Mouse (Mus musculus): ENCODE results near the gene Src. TPM values are rescaled to one million over a fixed set of nuclear protein-coding genes. Genes with fewer than 3 reads are reported as not detected.

Gene Src
- total RNA-seq, 4 experiments from 2014 or later: 3.2 to 4.9 (median 3.7) TPM

DNA sequence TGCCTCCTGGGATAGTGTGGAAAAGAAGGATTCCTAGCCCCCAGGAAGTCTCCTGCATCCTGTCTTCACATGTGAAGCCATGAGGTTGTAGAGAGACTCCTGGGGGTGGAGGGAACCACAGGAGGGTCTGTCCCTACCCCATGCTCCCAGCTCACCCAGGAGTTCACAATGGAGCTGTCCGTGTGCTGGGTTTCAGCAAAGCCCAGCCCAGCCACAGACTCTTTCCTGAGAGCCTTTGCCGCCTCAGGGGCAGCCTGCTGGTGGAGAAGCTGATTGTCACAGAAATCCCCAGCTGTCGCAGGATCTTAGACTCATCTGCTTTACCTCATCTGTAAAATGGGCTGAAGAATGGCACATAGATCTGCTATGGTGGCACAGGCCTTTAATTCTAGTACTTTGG, 18.9 kb downstream of the Src start:
- no peak for DNase-seq (ENCODE audit: low spot score)

DNA sequence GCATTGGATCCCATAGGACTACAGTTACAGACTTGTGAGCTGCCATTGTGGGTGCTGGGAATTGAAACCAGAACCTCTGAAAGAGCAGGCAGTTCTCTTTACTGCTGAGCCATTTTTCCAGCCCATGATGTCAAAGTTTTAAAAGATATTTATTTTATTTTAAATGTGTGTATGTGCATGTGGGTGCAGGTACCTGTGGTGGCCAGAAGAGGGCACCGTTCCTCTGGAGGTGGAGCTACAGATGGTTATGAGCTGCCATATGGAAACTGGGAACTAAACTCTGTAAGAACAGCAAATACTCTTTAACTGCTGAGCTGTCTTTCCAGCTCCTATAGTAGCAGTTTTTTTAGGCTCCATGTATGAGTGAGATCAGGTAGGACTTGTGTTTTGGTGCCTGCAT, 23.1 kb downstream of the Src start:
- DNase-seq (ENCODE audit: low spot score): no peak

DNA sequence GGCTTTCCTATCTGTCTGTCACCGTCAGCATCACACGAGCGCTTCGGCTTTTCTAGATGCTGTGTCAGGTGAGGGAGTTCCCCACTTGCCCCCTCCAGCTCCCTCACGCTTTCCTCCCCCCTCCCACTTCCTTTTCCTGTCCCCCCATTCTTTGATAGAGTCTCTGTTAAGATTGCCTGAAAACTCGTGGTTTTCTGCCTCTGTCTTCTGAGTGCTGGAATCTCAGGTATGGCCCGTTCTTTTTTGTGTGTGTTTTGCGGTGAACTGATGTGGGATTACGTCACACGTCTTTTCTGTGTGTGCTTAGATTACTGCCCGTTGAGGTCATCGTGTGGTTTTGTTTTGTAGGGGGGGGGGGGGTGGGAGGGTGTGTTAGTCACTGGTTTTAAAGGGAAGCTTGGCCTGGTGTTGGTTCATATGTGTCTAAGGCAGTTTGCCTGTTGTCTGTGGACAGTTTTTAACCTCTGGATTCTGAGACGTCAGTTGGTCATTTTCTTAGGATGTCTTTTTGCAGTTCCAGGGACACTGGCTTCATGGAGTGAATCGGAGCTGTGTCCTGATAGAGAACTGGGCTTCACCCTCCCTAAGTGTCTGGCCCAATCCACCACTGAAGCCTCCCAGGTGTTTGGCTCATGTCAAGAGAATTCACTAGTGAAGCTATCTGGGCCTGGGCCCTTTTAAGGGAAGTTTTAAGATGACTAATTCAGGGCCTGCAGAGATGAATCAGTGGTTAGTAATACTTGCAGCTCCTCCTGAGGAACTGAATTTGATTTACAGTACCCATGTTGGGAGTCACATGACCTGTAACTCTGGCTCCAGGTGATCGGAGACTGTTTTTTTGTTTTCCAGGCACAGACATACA, 29.3 kb downstream of the Src start:
- DNase-seq (ENCODE audit: low spot score): no peak

DNA sequence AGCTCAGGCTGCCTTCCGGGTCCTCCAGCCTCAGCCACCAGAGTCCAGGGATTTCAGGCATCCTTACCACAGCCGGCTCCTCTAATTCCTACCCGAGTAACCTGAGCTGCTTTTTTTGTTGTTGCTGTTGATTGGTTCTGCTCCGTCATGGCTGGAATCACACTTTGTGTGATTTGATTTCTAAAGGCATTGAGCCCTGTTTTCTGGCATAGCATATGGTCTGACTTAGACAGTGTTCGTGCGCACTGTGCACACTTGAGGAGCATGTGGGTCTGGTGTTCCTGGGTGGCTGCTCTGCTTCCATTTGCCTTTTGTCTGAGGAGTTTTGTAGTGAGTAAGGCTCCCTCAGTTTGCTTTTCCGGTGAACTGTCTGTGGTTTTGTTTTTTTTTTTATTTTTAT, 30.1 kb downstream of the Src start:
- DNase-seq (ENCODE audit: low spot score): no peak

DNA sequence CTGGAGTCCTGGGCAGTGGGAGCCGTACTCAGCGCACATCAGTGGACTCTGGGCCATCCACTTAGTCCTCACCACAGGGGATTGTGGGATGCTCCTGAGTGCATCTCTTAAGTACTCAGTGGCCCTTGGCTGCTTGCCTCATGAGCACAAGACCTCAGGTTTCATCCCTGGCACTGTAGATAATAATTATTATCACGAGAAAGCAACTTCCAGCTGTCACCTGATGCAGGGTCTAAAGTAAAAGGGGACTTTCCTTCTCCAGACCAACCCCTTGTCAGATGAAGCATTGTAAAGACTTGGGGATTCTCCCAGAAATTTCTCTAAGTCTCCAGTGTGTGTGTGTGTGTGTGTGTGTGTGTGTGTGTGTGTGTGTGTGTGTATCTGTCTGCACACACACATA, 32.7 kb downstream of the Src start:
- DNase-seq (ENCODE audit: low spot score): no peak

DNA sequence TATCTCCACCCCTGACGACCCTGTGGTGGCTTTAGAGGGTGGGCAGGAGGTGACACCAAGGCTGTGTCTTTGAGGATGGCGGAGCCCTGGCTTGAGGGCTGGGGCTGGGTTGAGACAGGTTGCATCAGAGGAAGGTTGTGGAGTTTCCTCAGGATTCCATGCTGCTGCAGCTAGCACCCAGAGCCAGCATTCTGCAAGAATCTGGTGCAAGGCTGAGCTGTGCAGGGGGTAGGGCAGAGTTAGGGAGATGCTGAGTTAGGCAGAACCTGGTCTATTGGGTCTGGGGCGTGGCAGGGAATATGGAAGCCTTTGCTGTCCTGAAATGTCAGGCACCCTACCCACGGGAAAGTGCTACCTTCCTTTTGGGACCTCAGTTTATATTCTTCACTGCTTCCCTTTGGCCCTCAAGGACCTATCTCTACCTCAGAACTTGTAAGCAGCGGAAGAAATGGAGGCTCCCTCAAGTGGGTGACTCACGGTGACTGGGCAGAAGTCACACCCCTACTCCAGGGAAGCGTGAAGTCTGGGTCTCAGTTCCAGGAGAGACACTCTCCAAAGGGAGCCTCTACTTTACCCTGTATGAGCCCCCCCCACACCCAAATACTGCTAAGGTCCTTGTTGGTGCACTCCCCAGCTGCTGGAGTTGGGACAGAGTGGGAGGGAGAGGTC, 33.3 kb downstream of the Src start:
- DNase-seq (ENCODE audit: low spot score): no peak

DNA sequence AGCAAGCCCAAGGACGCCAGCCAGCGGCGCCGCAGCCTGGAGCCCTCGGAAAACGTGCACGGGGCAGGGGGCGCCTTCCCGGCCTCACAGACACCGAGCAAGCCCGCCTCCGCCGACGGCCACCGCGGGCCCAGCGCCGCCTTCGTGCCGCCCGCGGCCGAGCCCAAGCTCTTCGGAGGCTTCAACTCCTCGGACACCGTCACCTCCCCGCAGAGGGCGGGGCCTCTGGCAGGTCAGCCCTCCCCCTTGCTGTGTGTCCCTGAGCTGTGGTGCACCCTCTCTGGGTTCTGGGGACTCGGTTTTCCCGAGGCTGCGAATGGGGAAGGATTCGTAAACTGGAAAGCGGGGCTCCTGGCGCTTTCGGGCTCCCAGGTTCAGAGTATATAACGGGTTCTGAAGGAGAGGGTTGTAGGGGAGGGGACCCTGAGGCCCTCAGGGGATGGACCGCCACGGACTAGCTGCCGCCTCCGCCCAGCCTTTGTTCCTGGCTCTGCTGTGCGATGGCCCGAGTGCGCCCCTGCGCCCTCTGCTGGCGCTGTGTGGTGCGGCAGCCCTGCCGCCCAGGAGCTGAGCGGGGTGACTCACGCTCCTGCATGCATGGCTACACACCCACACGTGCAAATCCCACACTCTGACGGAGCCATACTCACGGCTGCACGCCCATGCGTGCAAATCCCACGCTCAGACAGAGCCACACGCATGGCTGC, 39.0 kb downstream of the Src start:
- peak; percentile 88 for DNase-seq (ENCODE audit: low spot score)

DNA sequence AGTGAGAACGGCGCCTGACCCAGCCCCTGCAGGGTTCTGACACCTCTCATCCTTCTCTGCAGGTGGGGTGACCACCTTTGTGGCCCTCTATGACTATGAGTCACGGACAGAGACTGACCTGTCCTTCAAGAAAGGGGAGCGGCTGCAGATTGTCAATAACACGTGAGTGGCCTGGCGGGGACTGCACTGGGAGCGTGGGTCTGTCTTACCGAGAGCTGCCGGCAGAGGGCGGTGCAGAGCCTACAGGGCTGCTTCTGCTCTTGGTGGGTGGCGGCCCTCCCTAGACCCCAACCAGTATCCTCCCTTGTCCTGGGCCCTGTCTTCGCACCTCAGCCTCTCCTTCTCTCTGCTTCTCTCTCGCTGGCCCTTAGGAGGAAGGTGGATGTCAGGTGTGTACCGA, 40.2 kb downstream of the Src start:
- DNase-seq (ENCODE audit: low spot score): peak; percentile 65

DNA sequence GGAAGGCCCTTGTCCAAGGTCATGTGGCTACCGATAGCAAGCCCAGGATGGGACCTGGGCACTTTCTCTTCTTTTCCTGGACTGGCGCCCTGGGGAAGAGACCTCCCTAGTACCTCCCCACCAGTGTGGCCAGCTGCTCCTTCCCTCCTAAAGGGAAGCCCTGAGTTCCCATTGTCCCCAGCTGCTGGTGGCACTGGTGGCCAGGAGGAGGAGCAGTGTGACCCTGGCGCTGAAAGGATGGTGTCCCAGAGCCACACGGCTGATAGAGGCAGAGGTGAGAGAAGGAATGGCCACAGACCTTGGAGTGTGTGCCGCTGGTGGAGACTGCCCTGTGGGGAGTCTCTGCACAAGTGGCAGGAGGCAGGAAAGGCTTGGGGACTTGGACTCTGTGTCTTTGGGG, 41.5 kb downstream of the Src start:
- DNase-seq (ENCODE audit: low spot score): no peak

DNA sequence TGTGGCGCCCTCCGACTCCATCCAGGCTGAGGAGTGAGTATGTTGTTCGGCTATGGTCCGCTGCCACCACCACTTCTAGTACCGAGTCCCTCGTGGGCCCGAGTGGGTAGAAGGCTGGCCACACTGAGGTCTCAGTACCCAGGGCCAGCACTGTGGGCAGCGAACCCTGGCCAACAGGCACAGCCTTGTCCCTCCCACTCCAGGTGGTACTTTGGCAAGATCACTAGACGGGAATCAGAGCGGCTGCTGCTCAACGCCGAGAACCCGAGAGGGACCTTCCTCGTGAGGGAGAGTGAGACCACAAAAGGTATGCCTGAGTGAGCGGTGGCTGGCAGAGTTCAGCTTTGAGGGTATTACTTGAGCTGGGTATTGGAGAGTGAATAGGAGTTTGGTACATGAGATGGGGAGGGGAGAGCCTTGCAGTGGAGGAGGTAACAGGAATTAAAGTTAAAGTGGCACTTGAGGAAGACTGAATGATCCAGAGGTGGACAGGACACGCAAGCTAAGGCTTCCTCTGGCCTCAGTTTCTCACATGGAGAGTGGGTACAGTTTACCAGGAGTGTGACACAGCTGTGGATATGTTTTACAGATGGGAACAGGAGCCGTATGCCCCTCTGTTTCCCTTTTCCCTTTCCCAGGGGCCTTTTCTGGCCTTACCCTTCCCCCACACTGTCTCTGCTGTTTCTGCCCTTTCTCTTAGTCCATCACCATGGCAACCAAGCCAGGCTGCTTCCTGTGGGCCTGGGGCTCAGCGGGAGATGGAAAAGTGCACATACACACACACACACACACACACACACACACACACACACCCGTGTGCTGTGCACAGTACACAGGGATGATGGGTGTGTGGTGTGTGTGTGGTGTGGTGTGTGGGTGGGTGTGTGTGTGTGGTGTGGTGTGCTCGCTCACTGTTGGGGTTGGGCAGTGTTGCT, 44.8 kb downstream of the Src start:
- no peak for DNase-seq (ENCODE audit: low spot score)

DNA sequence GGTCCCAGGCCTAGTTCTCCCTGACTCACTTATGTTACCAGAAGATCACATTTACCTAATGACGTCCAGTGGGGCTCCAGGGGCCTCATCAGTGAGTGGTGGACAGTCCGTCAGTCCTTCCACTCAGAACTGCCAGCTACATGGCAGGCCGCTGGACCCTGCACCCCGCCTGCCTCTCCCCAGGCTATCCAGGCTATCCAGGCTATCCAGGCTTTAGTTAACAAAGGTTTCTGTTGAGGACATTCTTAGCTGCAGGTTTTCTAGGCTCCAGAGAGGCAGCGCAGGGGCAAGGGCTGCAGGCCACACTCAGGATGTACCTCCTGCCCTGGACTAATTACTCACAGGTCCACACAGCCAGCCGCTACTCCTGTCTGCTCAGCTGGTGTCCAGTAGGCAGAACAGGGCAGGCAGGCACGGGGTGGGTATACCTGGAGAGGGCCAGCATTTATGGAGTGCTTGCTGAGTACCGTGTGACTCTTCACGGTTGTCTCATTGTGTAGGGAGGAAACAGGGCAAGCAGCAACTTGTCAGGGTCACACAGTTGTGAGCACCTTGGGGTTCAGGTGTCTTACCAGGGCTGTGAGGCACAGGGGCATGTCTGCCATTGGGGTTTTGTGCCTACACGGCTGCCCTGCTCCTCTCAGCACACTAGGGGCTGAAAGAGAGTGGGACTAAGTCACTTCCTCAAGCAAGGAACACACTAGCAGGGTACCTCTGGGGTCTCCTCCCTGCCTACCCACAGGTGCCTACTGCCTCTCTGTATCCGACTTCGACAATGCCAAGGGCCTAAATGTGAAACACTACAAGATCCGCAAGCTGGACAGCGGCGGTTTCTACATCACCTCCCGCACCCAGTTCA, 45.9 kb downstream of the Src start:
- DNase-seq (ENCODE audit: low spot score): no peak

DNA sequence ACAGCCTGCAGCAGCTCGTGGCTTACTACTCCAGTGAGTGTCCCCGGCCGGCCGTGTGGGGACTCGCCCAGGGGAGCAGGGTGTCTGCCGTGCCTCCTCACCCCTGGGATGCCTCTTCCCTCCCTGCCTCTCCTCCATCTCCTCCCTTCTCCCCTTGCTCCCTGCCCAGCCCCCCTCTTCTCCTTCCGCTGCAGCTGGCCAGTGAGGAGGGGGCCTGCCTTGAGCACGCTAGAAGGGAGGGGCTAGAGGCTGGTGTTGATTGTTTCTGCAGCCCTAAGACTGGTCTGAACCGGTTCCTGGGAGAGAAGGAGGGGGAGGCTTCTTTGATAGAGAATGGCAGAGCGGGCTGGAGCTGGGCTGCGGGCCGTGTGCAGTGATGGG, 46.5 kb downstream of the Src start:
- DNase-seq (ENCODE audit: low spot score): no peak

DNA sequence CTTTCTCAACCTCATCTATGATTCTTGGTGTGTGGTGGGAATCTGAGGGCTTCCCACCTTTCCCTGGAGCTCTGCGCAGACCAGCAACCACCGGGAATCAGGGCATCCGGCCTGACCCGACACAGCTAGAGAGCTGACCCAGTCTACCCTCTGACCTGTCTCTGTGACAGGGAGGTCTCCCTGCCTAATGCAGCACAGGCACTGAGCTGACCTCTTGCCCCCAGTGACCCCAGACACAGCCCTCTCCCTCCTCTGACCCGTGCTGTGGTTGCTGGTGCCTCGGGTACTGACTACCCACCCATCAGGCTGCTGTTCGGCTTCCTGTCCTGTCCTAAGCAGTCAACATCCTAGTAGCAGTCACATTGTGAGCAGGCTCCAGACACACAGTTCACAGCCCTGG, 48.6 kb downstream of the Src start:
- no peak for DNase-seq (ENCODE audit: low spot score)

DNA sequence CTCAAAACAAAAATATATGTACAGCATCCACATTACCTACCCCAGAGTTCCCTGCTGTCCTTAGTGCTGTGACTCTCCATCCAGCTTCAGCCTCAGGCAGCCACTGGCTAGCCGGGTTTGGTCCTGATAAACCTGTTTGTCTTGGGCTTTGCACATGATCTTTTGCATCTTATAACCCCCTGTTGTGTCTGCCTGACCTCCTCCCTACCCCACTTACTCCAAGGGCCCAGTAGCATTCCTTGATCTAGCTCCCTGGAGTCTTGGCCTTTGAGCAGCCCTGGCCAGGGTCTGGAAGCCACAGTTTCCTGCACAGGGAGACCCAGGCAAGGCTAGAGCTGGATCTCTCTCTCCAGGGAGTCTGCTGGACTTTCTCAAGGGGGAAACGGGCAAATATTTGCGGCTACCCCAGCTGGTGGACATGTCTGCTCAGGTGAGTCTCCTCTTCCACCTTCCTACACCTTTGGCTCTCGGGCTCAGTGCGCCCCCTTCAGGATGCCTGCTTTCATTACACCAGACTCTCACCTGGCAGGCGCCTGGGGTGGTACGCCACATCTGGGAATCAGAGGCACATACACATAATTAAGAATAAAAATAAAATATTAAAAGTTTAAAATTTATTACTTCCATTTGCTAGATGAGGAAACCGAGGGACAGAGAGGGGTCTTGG, 50.0 kb downstream of the Src start:
- no peak for DNase-seq (ENCODE audit: low spot score)

DNA sequence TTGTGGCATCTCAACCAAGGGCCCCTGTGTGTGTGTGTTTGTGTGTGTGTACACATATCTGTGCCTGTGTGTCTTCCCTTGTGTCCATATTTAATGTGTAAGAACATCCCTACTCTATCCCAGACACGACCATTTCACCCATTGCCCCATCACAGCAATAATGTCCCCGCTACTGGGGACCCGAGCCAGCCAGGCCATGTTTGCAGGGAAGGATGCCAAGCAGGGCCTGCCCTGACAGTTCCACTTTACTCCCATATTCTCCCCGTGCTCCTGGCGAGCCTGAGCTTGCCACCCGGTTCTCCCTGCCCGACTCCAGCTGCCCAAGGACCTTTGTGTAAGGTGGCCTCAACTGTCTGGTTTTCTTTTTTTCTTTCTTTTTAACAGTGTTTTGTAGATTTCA, 53.0 kb downstream of the Src start:
- DNase-seq (ENCODE audit: low spot score): no peak

DNA sequence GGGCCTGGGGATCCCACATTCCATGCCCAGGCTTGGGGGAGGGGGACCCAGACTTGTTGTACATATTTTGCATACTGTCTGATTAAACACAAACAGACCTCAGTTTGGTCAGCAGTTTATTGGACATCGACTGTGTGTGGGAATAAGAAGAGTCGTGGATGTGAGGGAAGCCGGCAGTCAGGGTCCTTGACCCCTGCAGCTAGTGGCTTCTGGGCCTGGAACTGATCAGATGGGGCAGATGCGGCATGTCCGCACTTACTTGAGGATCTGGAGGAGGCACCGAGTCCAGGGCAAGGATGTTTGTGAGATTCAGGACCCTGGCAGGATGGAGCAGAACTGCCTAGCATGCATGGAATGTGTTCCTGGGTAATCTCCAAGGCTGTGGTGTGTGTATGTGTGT, 53.5 kb downstream of the Src start:
- no peak for DNase-seq (ENCODE audit: low spot score)

DNA sequence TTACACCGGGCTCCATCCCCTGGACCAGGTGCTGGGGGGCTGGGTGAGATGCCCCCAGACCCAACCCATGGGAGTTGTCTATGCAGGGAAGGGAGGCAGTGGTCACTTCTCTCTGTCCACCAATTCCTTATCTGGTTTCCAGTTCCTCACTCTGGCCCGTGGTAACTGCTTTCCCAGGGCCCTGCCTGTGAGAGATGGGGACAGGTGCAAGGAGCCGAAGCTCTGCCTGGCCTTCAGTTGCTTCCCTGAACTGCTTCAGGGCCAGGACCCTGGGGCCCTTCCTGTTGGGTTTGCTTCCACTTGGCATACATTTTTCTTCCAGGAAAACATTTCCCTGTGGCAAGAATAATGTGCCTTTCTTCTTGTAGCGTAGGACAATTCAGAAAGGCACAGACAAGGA, 54.2 kb downstream of the Src start:
- no peak for DNase-seq (ENCODE audit: low spot score)

DNA sequence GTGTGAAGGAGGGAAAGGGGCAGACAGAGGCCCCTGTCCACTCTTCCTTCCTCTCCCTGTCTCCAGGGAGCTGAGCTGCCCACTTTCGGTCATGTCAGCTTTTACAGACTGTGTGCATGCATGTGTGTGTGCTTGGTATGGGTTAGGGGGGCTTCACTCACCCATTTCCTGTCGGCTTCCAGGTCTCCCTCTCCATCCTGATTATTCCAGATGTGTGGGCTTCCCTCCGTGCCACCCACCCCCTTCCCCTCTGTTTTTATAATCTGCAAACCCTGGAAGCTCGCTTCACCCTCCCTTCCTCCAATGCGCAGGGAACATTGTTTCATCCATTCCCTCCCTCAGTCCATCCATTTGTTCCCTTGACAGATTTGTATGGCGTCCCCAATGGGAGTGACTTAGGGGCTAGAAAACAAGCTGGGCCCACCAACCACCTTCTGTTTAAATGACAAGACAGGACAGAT, 56.1 kb downstream of the Src start:
- DNase-seq (ENCODE audit: low spot score): no peak

DNA sequence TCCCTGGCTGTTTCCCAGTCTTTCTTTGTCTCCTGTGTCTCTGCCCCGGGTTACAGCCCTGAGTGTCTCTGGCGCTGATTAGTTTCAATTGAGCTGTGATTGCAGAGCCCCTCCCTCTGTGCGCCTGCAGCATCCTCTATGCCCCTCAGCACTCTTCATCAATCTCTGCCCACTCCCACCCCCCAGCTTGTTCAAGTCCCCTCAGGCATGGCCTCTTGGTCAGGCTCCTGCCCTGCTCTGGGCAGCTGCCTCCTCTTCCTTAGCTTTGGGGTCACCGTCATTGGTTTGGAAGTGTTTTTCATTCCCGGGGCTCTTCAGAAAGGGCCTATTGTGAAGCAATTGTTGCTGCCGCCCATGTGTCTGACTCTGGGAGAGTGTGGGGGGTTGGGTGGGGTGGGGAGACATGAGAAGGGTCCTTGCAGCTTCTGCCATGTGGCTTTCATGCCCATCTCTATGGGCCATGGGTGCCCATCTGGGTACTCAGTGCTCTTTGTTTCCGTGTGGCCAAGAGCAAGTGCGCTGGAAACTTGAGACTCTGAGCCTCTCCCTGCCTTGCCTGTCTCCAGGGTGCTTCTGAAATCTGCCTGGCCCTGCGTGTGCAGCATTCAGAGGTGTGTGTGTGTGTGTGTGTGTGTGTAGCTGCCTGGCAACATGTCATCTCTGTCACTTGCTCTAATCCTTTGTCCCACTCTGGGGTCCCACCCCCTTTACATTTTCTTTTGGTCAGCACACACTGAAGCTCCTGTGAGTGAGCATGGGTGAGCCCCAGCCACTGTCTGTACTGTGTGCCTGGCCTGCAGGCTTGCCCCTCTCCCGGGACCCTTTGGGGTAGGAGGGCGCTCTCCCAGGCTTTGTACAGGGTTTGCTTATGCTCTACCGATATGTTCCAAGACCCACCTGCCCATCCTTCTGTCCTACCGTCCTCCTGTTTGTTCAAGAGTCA, 57.5 kb downstream of the Src start:
- no peak for DNase-seq (ENCODE audit: low spot score)

All from heart, adult 8-10 months (tissue).